Mouse (Mus musculus): ENCODE measurements at regions not wholly inside any gene's neighbourhood (a gene's known extent, or its start where the extent isn't known, plus 50 kb on each side); places are given as distances from the start of the nearest gene placed in this dataset.

DNA sequence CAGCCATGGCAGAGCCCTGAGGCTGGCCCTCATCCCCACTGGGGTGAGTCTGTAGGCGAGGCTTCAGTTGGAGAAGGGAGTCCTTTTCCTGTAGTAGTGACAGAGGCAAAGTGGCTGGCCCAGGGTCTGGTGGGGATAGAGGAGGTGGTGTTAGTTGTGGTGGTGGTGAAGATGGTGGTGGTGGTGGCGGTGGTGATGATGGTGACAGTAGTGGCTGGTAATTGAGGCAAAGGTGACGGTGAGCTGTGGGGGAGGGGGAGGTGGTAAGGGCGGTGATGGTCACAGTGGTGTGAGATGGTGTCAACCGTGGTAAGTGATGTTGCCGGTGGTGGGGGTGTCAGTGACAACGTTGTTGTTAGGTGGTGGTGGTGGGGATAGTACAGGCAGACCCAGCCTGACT, 52.6 kb upstream of the Runx3 start:
- no peak for TF ChIP-seq CTCF (conservative IDR thresholded peaks at IDR 0.05; ENCODE audit: low read length)
- no peak for TF ChIP-seq NANOG (IDR thresholded peaks at IDR 0.05; ENCODE audit: borderline replicate concordance, low read length)
